Mouse (Mus musculus) midbrain, embryonic 11.5 days (tissue): Measurements from ENCODE around the gene Lnx2. TPM values are rescaled to one million over a fixed set of nuclear protein-coding genes. Genes with fewer than 3 reads are reported as not detected.

Source experiments
- ATAC-seq: fragments of 200-750 bp; cut with Nextera tagmentation; 2 replicates; pipeline ENCODE4 v1.8.0; 2017; ENCODE audit warnings: moderate TSS enrichment, moderate library complexity; ENCODE audit not compliant: low FRiP score
- DNase-seq: peaks from one replicate; pipeline ENCODE4 v3.0.0; 2015; ENCODE audit warnings: low spot score; ENCODE audit errors: missing footprints
- H3K27ac ChIP-seq: fragments of 300-500 bp; sonication (generic); 2 replicates; pipeline ENCODE4 v1.5.1; 2014; ENCODE audit warnings: low read depth, low read length
- H3K27me3 ChIP-seq: fragments of 300-500 bp; sonication (generic); 2 replicates; pipeline ENCODE4 v1.6.1; 2014; ENCODE audit warnings: mild to moderate bottlenecking, low read length, moderate library complexity, mixed read lengths; ENCODE audit not compliant: control insufficient read depth, insufficient read depth
- H3K36me3 ChIP-seq: fragments of 300-500 bp; sonication (generic); 2 replicates; pipeline ENCODE4 v1.6.1; 2014; ENCODE audit warnings: mild to moderate bottlenecking, low read length, moderate library complexity, mixed read lengths; ENCODE audit not compliant: control insufficient read depth, insufficient read depth
- H3K4me1 ChIP-seq: fragments of 300-500 bp; sonication (generic); 2 replicates; pipeline ENCODE4 v1.6.1; 2014; ENCODE audit warnings: low read length; ENCODE audit not compliant: control insufficient read depth, insufficient read depth
- H3K4me2 ChIP-seq: fragments of 300-500 bp; sonication (generic); 2 replicates; pipeline ENCODE4 v1.6.1; 2014; ENCODE audit warnings: mild to moderate bottlenecking, moderate library complexity
- H3K4me3 ChIP-seq: fragments of 300-500 bp; sonication (generic); 2 replicates; pipeline ENCODE4 v1.5.1; 2014; ENCODE audit warnings: low read depth, low read length
- H3K9ac ChIP-seq: fragments of 300-500 bp; sonication (generic); 2 replicates; pipeline ENCODE4 v1.6.1; 2014; ENCODE audit warnings: low read length
- H3K9me3 ChIP-seq: fragments of 300-500 bp; sonication (generic); 2 replicates; pipeline ENCODE4 v1.6.1; 2016; ENCODE audit warnings: low read length; ENCODE audit not compliant: control insufficient read depth
- WGBS: fragments of 180-500 bp; shearing (Covaris S2); extraction: QIAGEN DNeasy Blood & Tissue Kit; methylation state at CpG from one replicate; pipeline ENCODE4 v1.1.7; 2014; 5-methylcytosine and 5-hydroxymethylcytosine counted together
- polyA plus RNA-seq: library from polyadenylated mRNA; unstranded; fragments of >200 nt; fragmentation: Nextera tagmentation; extraction: Ambion mirVana; gene quantifications from 2 replicates; pipeline ENCODE4 v1.2.1, GENCODE M21; 2014

Gene Lnx2
- polyA plus RNA-seq, 1 experiment from 2014 or later: 8.1 TPM

- no peaks in the 10 kb centered on the region for H3K9me3 ChIP-seq
- H3K9ac ChIP-seq: no peak overlapping the region
- no peak overlapping the region for H3K4me2 ChIP-seq
- DNase-seq (no peak), ATAC-seq (no peak)
- H3K4me1 ChIP-seq: no peaks in the 10 kb centered on the region; the same call in 1 of the 2 replicates
- no peak overlapping the region for H3K4me3 ChIP-seq
- no peak overlapping the region for H3K27ac ChIP-seq
- no peaks in the 10 kb centered on the region for H3K36me3 ChIP-seq
- no peaks in the 10 kb centered on the region; the same call in 1 of the 2 replicates for H3K27me3 ChIP-seq
- WGBS: 75% methylated on average over 16 of the region's 16 CpGs
Observed at GRCm38 (mm10) chr5:147070791-147071516, 5.4 kb downstream of the Lnx2 start.

DNA sequence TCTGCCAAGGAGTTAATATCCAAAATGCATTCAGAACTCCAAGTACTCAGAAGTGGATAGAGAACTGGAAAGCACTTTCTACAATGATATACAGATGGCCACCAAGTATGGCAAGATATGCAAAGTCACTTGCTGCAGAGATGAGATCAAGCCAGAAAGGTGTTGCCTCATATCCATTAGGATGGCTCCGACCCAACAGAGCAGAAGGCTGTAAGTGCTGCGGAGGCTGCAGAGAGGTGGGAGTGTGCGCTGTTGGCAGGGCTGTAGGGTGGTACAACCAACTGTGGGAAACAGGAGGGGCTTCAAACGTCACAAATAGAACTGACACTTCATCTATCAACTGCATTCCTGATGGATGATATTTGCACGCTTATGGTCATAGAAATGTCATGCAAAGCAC lies 7.5 kb downstream of the Lnx2 start:
- Histone ChIP-seq H3K36me3 (no peaks in the 10 kb centered on the region), H3K27ac (no peak overlapping the region), H3K27me3 (no peaks in the 10 kb centered on the region), H3K4me2 (no peak overlapping the region), H3K4me3 (no peak overlapping the region), H3K9ac (no peak overlapping the region), H3K4me1 (no peaks in the 10 kb centered on the region), H3K9me3 (no peaks in the 10 kb centered on the region)
- WGBS: 91% methylated on average over 5 of the region's 5 CpGs
- no peak for ATAC-seq
- no peak for DNase-seq

DNA sequence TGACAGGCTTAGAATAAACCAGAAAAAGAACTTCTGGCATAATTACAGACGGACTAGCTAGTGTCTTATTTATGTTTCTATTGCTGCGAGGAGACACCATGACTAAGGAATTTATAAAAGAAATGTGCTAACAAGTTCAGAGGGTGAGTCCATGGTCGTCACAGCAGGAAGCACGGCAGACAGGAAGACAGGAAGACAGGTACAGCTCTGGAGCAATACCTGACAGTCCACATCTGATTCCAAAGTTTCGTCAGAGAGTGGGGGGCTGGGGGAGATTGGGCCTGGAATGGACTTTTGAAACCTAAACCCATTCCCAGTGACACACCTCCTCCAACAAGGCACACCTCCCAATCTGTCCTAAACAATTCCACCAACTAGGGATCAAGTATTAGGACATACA lies 9.4 kb downstream of the Lnx2 start:
- WGBS: 80% methylated on average over 5 of the region's 5 CpGs
- H3K27me3 ChIP-seq: no peaks in the 10 kb centered on the region
- no peak overlapping the region for H3K9ac ChIP-seq
- no peaks in the 10 kb centered on the region for H3K36me3 ChIP-seq
- no peaks in the 10 kb centered on the region for H3K4me1 ChIP-seq
- no peak overlapping the region for H3K4me3 ChIP-seq
- H3K9me3 ChIP-seq: no peaks in the 10 kb centered on the region
- DNase-seq (no peak), ATAC-seq (no peak)
- H3K4me2 ChIP-seq: no peak overlapping the region
- H3K27ac ChIP-seq: no peak overlapping the region

GRCm38 (mm10) chr5:147066129-147066528 lies 10.3 kb downstream of the Lnx2 start:
- Histone ChIP-seq H3K9me3 (no peaks in the 10 kb centered on the region), H3K27me3 (no peaks in the 10 kb centered on the region), H3K4me2 (no peak overlapping the region), H3K36me3 (no peaks in the 10 kb centered on the region), H3K9ac (no peak overlapping the region), H3K4me1 (no peaks in the 10 kb centered on the region), H3K27ac (no peak overlapping the region), H3K4me3 (no peak overlapping the region)
- 66% methylated on average over 4 of the region's 4 CpGs for WGBS
- DNase-seq (no peak), ATAC-seq (no peak)

DNA sequence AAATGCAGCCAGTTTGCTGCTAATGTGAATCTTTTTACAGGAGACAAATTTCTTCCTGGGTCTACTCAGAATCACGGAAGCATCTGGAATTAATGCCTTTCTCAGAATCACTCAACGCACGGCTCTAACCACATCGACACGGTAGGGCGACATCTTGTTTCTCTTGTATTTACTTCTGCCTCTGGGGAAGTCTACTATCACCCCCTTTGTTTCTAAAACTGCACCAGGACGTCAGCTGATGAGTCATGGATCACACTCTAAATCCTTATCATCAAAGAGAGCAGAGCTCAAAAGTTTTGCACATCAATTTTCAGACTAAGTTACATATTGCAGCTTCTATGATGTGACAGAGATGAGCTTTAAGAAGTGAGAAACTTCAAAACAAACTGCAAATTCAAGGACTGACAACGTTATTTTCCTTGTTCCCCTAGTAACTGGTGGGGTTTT lies 13.1 kb downstream of the Lnx2 start:
- no peak overlapping the region for H3K27ac ChIP-seq
- H3K27me3 ChIP-seq: no peaks in the 10 kb centered on the region
- no peaks in the 10 kb centered on the region for H3K4me1 ChIP-seq
- DNase-seq (no peak), ATAC-seq (no peak)
- no peak overlapping the region for H3K9ac ChIP-seq
- no peaks in the 10 kb centered on the region for H3K36me3 ChIP-seq
- 79% methylated on average over 8 of the region's 8 CpGs for WGBS
- H3K9me3 ChIP-seq: no peaks in the 10 kb centered on the region
- H3K4me3 ChIP-seq: no peak overlapping the region
- no peak overlapping the region for H3K4me2 ChIP-seq

- H3K4me1 ChIP-seq: no peaks in the 10 kb centered on the region
- 72% methylated on average over 2 of the region's 2 CpGs for WGBS
- no peak overlapping the region for H3K4me3 ChIP-seq
- H3K27me3 ChIP-seq: no peaks in the 10 kb centered on the region
- H3K9me3 ChIP-seq: no peaks in the 10 kb centered on the region
- ATAC-seq: no peak
- no peak overlapping the region for H3K27ac ChIP-seq
- no peak overlapping the region for H3K4me2 ChIP-seq
- no peak overlapping the region for H3K9ac ChIP-seq
- H3K36me3 ChIP-seq: no peaks in the 10 kb centered on the region
- DNase-seq: no peak
Observed at GRCm38 (mm10) chr5:147060024-147060423, 16.4 kb downstream of the Lnx2 start.

GRCm38 (mm10) chr5:147059319-147059718 lies 17.1 kb downstream of the Lnx2 start:
- Histone ChIP-seq H3K4me3 (no peak overlapping the region), H3K4me2 (no peak overlapping the region), H3K9ac (no peak overlapping the region), H3K4me1 (no peaks in the 10 kb centered on the region), H3K36me3 (no peaks in the 10 kb centered on the region), H3K9me3 (no peaks in the 10 kb centered on the region), H3K27ac (no peak overlapping the region), H3K27me3 (no peaks in the 10 kb centered on the region)
- 90% methylated on average over 9 of the region's 9 CpGs for WGBS
- ATAC-seq (no peak), DNase-seq (no peak)

GRCm38 (mm10) chr5:147058661-147059060 lies 17.7 kb downstream of the Lnx2 start:
- no peak for ATAC-seq
- Histone ChIP-seq H3K4me1 (no peaks in the 10 kb centered on the region), H3K4me2 (no peak overlapping the region), H3K4me3 (no peak overlapping the region), H3K9me3 (no peaks in the 10 kb centered on the region), H3K9ac (no peak overlapping the region), H3K27me3 (no peaks in the 10 kb centered on the region), H3K27ac (no peak overlapping the region), H3K36me3 (no peaks in the 10 kb centered on the region)
- WGBS: 86% methylated on average over 5 of the region's 5 CpGs
- peak; percentile 33 for DNase-seq

DNA sequence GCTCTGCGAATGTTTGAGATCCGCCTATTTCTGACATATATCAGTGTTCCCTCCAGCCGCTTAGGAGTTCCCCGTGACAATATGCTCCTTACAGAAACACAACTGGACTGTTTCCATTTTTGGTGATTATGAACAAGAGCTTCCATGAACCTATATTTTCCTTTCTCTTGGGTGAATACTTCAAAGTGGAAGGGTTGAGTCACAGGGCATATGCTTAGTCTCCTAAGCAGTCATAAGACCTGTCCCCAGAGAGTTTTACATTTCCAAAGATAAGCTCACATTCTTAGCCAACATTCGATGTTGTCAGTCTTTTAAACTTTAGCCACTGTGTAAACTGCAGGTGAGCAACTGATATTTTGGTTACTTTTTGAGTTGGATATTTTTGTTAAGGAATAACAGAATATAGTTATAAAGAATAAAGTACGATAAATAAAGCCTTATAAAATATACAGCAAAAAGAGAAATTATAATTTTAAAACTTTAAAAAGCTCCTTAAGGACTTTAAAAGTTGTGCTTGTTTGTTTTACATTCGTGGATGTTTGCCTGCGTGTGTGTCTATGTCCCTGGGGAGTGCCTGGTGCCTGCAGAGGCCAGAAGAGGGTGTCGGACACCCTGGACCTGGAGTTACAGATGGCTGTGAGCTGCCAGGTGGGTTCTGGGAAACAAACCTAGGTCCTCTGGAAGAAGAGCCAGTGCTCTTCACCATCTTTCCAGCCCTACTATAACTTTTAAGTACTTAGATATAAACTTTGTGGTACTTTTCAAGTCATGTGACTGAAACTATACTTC lies 18.6 kb downstream of the Lnx2 start:
- Histone ChIP-seq H3K4me1 (no peaks in the 10 kb centered on the region), H3K36me3 (no peaks in the 10 kb centered on the region), H3K27me3 (no peaks in the 10 kb centered on the region), H3K27ac (no peak overlapping the region), H3K4me3 (no peak overlapping the region), H3K9ac (no peak overlapping the region), H3K9me3 (no peaks in the 10 kb centered on the region), H3K4me2 (no peak overlapping the region)
- DNase-seq: peak; percentile 23
- ATAC-seq: no peak
- 89% methylated on average over 9 of the region's 9 CpGs for WGBS
